Mouse (Mus musculus) erythroid progenitor cell, adult 5-6 weeks (primary cell): ENCODE results near the gene Sel1l3. TPM values are rescaled to one million over a fixed set of nuclear protein-coding genes. Genes with fewer than 3 reads are reported as not detected.

Source experiments
- ATAC-seq: replicated peaks from 2 replicates; pipeline ENCODE4 v1.8.0; 2016; ENCODE audit warnings: moderate number of reproducible peaks, mild to moderate bottlenecking, moderate TSS enrichment, inconsistent platforms; ENCODE audit not compliant: poor library complexity, low FRiP score, severe bottlenecking
- total RNA-seq, 2 experiments: library from RNA; stranded (forward) in 1 of 2; stranded (reverse) in 1 of 2; fragments of 150-400 nt in 1 of 2; fragments of 186-747, 209-891 nt in 1 of 2; gene quantifications; 2 replicates each; pipeline versions ENCODE4 v1.2.3 to v1.2.4; 2015 to 2017; ENCODE audit warnings: low replicate concordance in 2 of 2

Gene Sel1l3
- total RNA-seq, 2 experiments from 2014 or later, result not detected

DNA sequence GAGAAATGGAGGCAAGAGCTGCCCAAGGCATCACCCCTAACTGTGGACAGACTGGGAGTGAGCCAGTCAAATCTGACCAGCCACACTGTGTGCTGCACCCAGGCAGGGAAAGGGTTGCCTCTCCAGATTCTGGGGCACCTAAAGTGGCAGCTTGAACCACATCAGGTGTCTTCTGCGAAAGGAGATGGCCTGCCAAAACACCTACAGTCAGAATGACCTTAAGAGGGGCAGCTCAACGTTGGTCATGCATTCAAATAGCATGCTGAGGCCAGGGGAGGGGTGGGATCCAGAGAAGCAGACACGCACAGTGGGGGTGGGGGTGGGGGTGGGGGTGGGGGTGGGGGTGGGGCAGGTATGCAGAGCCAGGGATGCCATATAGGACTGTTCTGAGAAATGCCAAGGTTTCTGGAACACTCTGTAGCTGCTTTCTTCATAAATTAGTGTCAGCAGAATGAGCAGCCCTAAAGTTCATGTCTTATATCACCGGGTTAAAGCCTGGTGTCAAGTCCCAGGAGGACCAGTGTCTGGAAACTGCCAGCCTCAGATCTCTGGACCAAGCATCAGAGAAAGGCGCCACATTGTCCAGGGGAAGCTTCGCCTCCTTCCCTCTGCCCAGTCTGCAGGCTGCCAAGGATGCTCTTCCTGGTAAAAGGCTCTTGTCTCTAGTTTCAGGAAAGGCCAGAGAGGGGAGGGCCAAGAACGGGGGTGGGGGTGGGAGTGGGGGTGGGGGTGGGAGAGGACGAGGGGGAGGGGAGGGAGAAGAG, 65.4 kb downstream of the Sel1l3 start:
- ATAC-seq, result no peak

DNA sequence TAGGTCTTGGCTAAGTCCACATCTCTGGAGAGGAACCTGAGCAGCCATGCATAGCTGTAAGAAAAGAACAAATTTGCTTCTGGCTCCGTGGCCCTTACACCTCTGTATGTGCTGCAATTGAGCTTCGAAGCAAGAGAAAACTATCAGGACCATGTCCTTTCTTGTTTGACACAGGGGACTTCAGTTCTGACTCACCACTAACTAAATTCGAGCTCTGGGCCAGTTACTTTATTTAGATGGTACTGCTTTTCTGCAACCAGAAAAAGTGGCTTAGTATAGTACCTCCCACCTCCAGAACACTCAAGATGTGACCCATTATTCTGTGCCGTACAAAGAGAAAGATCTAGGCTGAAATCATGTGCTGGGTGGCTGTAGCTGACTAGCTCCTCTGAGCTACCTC, 66.3 kb downstream of the Sel1l3 start:
- no peak for ATAC-seq

DNA sequence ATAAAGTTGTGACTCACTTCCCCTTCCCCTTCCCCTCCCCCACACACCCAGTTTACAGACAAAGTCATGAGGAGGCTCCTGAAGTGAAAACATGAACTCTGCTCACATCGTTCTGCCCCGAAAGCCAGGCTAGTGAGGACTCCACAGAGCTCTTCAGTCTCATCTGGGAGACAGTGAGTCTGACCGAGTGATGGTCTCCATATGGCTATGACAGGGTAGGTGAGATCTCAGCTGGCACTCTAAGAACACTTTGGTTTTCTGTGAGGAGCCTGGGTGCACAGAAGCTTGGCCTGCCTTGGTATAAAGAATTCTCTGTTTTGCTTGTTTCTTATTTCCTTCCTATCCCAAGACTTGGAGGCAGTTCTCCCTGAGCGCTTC, 67.1 kb downstream of the Sel1l3 start:
- no peak for ATAC-seq

DNA sequence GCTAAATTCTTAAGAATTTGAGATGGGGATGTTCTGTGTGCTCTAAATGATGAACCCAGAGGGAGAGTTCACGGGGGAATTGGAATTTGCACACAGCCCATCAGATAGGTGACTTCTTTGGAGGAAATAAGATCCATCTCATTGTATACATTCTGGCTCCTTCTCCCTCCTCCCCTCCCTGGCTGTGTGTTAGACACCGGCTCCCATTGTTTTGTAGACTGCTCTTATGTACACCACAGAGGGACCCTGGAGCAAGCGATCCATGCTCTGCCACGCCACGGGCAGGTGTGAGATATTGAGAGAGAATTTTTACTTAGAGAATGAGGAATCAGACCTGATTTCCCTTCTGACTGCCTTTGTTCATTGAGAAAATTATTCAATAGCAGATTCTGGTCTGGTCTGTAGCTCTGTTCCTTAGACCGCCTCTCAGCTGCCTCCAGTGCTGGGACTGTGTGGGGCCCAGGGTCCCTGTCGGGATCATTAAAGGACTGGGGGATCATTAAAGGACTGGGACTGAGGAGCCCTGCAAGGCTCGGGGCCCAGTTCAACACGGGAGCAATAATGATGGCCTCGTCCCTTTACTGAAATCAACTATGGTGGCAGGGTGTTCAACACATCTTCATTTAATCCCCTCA, 67.6 kb downstream of the Sel1l3 start:
- ATAC-seq, result no peak

GRCm38 (mm10) chr5:53142587-53142986, 71.1 kb downstream of the Sel1l3 start:
- ATAC-seq, result no peak

- no peak for ATAC-seq
Measured at GRCm38 (mm10) chr5:53140158-53140927, 73.4 kb downstream of the Sel1l3 start.

GRCm38 (mm10) chr5:53139566-53139965, 74.2 kb downstream of the Sel1l3 start:
- ATAC-seq, result no peak

DNA sequence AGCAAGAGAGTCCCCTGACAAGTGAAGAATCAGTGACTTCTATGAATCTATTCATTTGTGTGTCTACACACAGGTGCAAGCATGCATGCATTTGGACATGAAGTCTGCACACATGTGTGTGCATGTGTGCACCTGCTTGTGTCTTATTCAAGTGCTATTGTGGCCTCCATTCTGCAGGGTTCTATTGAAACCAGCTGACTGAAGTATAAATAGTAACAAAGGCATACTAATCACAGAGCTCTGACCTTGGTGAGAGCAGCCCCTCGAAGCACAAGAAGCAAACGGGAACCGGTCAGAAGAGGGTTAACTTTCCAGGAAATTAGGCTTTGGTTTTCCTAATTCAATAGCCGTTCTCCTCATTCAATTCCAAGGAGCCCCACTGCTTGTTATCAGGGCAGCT, 74.6 kb downstream of the Sel1l3 start:
- ATAC-seq, result no peak

DNA sequence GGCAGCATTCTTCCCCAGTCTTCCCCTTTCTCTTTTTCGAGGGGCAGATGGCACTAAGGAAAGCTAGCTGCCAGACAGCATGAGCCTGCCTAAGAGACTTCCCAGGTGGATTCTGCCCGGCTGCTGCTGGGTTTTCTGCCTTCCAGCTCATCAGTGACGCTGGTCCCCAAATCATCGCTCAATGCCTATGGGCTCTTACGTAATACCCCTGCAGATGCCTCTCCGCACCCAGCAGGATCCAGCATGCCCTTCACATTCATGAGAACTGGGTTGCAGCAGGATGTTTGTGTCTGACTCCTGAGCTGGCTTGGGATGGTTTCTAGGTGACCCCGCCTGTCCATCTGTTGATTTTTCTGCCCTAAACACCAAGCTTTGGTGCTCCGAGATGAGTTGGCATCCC, 75.7 kb downstream of the Sel1l3 start:
- ATAC-seq, result no peak

DNA sequence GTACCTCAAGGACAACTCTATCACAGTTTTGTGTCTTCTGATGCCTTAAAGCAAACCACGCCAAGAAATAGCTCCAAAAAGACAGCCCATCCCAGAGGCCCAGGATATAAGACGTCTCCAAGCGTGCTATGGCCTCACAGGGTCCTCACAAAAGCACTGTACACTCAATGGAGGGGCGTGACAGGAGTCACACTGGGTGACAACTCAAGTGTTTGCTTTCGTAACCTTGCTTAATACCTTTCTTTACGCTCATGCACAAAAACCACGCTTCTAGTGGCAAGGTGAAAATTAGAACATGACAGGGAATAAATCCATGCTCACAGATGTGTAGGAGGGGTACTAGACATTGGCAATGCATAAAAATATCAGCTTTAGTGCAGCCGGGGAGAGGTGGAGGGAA, 77.7 kb downstream of the Sel1l3 start:
- no peak for ATAC-seq

DNA sequence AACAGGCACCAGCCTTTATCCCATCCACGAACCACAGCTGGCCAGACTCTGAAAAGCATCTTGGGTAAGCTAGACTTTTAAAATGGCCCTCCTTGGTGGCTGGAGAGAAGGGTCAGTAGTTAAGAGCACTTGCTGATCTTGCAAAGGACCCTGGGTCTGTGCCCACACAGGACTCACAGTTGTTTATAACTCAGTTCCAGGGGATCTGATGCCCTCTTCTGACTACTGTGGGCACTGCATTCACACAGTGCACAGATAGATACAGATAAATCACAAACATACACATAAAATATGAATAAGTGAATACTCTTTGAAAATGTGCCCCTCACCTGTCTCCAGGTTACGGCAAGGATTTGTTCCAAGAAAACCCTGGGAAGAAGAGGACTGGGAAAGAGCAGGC, 79.7 kb downstream of the Sel1l3 start:
- no peak for ATAC-seq

DNA sequence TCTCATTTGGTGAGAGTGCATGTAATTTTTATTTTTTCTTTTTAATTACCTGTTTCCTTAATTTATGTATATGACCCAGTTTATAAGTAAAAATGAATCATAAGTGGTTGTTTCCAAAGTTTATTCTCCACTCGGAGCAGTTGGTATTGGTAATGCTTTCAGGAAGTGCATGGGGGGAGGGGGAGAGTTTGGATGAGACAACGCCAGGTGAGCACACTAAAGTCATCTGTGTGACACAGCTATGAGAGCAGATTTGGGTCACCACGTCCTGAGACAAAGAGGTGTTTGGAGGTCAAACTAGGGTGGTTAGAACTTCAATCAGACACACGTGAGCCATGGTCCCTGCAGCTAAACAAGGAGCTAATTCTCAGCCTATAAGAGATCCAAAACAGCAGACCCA, 89.0 kb downstream of the Sel1l3 start:
- ATAC-seq, result no peak

DNA sequence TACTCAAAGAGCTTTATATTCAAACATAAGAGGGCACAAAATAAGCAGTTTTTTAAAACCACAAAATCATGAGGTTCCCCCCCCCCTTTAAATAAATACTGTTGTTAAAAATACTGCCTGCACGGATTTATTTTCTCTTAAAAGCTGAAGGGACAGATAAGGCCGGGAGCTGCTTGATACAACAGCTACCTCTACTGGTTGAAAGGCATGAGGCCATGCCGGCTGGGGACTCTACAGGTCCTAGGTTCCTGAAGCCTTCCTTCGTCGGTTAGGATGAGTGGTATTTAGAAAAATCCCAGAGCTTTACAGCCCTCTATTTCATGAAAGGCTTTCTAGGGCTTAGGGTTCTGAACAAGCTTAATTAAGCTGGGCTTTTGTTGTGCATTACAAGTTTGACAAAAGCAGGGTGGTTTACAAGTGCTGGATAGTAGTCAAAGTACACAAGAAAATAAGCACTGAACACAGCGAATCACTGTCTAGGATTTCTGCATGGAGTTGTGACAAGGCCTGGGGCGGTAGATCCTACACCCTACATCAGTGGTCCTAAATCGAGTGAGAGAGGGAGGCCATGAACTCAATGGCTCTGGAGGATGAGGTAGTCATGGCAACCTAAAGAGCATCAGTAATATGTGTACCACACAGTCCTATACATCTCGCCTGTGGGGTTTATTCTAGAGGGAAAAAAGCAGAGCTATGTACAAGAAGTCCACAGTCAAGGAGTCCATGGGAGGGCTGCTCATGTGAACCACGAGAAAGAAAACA, 90.0 kb downstream of the Sel1l3 start:
- no peak for ATAC-seq

GRCm38 (mm10) chr5:53119689-53120088, 94.0 kb downstream of the Sel1l3 start:
- ATAC-seq, result no peak

DNA sequence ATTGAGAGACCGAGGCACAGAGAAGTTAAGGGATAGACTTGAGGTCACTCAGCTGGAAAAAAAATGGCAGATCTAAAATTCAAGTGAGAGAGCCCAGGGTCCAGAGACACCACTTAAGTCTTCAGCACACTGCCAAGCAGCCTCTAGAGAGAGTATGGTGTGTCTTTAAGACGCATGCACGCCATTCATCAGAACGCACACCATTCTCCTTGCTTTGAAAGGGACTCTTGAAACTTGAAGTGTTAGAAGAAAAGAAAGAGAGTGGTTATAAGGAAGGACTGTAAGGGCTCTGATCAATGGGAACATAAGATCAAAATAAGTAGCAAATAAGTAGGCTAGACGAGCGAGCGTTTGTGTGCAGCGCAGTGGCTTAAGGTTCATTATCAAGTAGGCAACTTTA, 95.5 kb downstream of the Sel1l3 start:
- no peak for ATAC-seq

GRCm38 (mm10) chr5:53114616-53115267, 99.0 kb downstream of the Sel1l3 start:
- no peak for ATAC-seq

GRCm38 (mm10) chr5:53112942-53113341, 100.8 kb downstream of the Sel1l3 start:
- ATAC-seq, result no peak

DNA sequence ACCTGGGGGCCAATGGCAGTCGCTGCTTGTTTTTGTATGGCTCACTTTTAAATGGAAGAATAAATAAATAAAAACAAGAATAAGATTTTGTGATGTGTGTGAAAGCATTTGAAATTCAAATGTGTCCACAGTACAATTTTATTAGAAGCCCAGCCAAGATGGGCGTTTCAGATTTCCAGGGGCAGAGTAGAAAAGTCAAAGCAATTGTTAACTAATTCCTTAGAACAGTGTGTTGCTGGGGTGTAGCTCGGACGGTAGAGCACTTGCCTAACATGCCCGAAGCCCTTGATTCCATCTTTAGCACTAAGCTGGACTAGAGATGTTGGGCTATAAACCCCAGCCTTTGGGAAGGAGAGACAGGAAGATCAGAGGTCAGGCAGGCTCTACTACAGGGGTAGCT, 102.7 kb downstream of the Sel1l3 start:
- ATAC-seq, result no peak

DNA sequence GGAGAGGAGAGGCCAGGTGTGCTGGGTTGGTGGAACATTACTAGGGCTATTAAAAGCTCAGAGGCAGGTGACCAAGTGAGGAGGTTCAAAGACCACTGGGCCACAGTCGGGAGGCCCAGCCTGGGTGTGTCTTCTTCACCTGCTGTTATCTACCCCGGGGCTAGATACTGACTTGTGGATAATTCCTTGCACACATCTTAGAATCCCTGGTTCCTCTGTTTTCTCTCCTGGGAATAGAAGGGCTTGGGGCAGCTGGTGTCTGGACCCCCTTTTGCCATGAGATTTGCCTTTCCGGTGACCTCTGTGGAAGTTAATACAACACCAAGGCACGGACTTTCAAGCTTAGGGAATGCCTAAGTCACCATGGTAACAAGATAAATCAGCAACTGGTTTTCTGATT, 103.5 kb downstream of the Sel1l3 start:
- ATAC-seq, result no peak

DNA sequence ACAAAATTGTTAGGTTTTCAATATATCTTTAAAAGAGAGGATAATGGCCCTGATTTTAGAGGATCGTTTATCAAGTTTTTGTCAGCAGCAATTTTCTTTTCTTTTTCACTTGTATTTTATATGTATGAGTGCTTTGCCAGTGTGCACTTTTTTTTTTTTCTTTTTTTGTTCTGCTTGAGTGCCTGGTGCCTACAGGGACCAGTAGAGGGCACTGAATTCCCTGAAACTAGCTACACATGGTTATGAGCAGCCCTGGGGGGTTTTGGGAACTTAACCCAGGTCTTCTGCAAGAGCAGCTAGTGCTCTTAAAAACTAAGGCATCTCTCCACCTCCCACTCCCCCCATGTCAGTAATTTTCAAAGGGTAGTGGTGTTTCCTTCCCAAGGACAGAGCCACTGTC, 105.1 kb downstream of the Sel1l3 start:
- ATAC-seq, result no peak
